ENCODE assay signal across 11 mouse cellular contexts in the genomic region with DNA sequence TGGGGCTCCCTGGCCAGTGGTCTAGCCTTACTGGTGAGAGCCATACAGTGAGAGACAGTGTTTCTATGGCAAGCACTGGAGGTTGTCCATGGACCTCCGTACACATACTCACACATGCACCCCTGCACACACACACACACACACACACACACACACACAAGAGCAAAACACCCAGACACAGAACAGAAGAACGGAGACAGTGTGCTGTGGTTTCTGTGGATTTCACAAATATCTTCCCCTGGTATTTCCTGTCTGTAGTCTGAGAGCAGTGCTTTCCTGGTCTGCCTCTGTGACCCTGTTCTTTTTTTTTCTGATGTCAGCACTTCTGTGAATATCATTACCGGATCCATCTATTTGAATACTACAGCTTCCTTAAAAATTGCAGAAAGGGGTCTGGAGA. TPM values are rescaled to one million over a fixed set of nuclear protein-coding genes. Genes with fewer than 3 reads are reported as not detected.
DNase-seq lines count a peak whose midpoint lies in the region; TF ChIP-seq lines count a peak whose summit lies in the region.
"Had no signal": no experiment of that assay in that cellular context is flagged by ENCODE, and none has a peak within 500 bp of the region (broad histone marks: within the 10 kb centered on the region; RNA-seq: fewer than 3 reads in every experiment).

No protein-coding gene starts in this region.

- WGBS in thymus, adult 2 months, result 3% methylated on average over 3 of the region's 3 CpGs

- no peak for TF ChIP-seq CTCF in thymus, adult 2 months (IDR thresholded peaks at IDR 0.05; ENCODE audit: borderline replicate concordance, control insufficient read depth, extremely low read depth, insufficient read depth, low read length, poor library complexity)
- no peak for TF ChIP-seq CTCF in layer of hippocampus, adult 2 months (conservative IDR thresholded peaks at IDR 0.05)

- DNase-seq in heart, adult 8-10 months (ENCODE audit: low spot score), result peak; percentile 19
- no peak for DNase-seq in heart, postnatal 14 days
- DNase-seq in thymus, adult 2 months, result peak; percentile 31
- no peak for DNase-seq in thymus, postnatal 10 days (ENCODE audit: low spot score in 2 of 2)
- peak; percentile 51 for DNase-seq in lung, postnatal 25 days (ENCODE audit: low spot score)
- no peak for DNase-seq in right cerebral cortex, postnatal 36 days (ENCODE audit: low spot score in 2 of 2)
- no peak for DNase-seq in embryo, embryonic 10.5 days (ENCODE audit: low spot score)
- no peak for DNase-seq in layer of hippocampus, adult 2 months (ENCODE audit: low spot score in 2 of 2)
- DNase-seq: adrenal gland, postnatal 14 days had no signal

- no peak overlapping the region for H3K4me3 ChIP-seq in thymus, adult 2 months (ENCODE audit: control insufficient read depth, insufficient read depth, low read length)
- no peak overlapping the region for H3K4me3 ChIP-seq in layer of hippocampus, adult 2 months
- H3K4me3 ChIP-seq: midbrain, embryonic 10.5 days had no signal

- H3K27me3 ChIP-seq in thymus, adult 2 months (ENCODE audit: control insufficient read depth, insufficient read depth, low read length), result no peaks in the 10 kb centered on the region

- no peaks in the 10 kb centered on the region for H3K36me3 ChIP-seq in thymus, adult 2 months (ENCODE audit: control insufficient read depth, insufficient read depth, low read length)
- H3K36me3 ChIP-seq: midbrain, embryonic 10.5 days had no signal

- no peak for TF ChIP-seq POLR2A in thymus, adult 2 months (IDR thresholded peaks at IDR 0.05; ENCODE audit: control insufficient read depth, extremely low read depth, insufficient read depth, low read length, poor library complexity)

- peaks cover 24% of the 10 kb centered on the region for H3K4me1 ChIP-seq in thymus, adult 2 months (replicated peaks; ENCODE audit: control insufficient read depth, insufficient read depth, low read length)
- H3K4me1 ChIP-seq: midbrain, embryonic 10.5 days had no signal

- no peak overlapping the region for H3K27ac ChIP-seq in thymus, adult 2 months (ENCODE audit: control insufficient read depth, insufficient read depth, low read length)
- no peak overlapping the region for H3K27ac ChIP-seq in layer of hippocampus, adult 2 months
- H3K27ac ChIP-seq: hindbrain, embryonic 14.5 days; midbrain, embryonic 10.5 days had no signal

- intact Hi-C loops in heart, postnatal 14 days (cut with DNase I), result no loop called here

RNA-seq across cellular contexts. Expression of a gene that starts 2.9 kb away (rescaled TPM):
- 10 to 100 TPM in 2 of 4 experiments, 1 to 10 TPM in 2; 7.8 to 17.5 (median 10.0) TPM for total RNA-seq in heart, adult 8-10 months (2022)
- total RNA-seq in heart, postnatal 14 days (2021), result 10 to 100 TPM; 11.6 to 12.7 TPM
- polyA plus RNA-seq in thymus, adult 2 months (2012; rRNA removed), result 48.5 and 70.6 TPM in 2 replicates
- 10 to 100 TPM; 55.0 to 57.5 TPM for total RNA-seq in layer of hippocampus, adult 2 months (2021)

RNA-seq across cellular contexts. Expression of a gene that starts 24.6 kb away (rescaled TPM):
- 1 to 10 TPM; 5.3 to 7.9 (median 6.6) TPM for total RNA-seq in heart, adult 8-10 months (2022)
- 10 to 100 TPM; 13.6 to 14.3 TPM for total RNA-seq in heart, postnatal 14 days (2021)
- polyA plus RNA-seq in thymus, adult 2 months (2012; rRNA removed), result 2.0 and 2.5 TPM in 2 replicates
- 1 to 10 TPM; 2.6 TPM for total RNA-seq in layer of hippocampus, adult 2 months (2021)

RNA-seq across cellular contexts. Expression of a gene that starts 35.8 kb away (rescaled TPM):
- total RNA-seq in heart, adult 8-10 months (2022), result not detected
- total RNA-seq in heart, postnatal 14 days (2021), result not detected
- not detected in 2 replicates for polyA plus RNA-seq in thymus, adult 2 months (2012; rRNA removed)
- total RNA-seq in layer of hippocampus, adult 2 months (2021), result not detected
- total RNA-seq: adrenal gland, postnatal 14 days had no signal
- polyA plus RNA-seq: hindbrain, embryonic 14.5 days; midbrain, embryonic 10.5 days had no signal

Comparison
In these comparisons a context has a peak if more than half of its experiments do, and no peak if none do; other contexts are left out.
1. DNase-seq: peak in heart, adult 8-10 months (single experiment), thymus, adult 2 months (single experiment) and lung, postnatal 25 days (single experiment); none in heart, postnatal 14 days (0 of 2), thymus, postnatal 10 days (0 of 2), right cerebral cortex, postnatal 36 days (0 of 2), embryo, embryonic 10.5 days (single experiment) and layer of hippocampus, adult 2 months (0 of 2).